Mouse (Mus musculus): ENCODE measurements around the gene Fam92b.

Fam92b gene

DNA sequence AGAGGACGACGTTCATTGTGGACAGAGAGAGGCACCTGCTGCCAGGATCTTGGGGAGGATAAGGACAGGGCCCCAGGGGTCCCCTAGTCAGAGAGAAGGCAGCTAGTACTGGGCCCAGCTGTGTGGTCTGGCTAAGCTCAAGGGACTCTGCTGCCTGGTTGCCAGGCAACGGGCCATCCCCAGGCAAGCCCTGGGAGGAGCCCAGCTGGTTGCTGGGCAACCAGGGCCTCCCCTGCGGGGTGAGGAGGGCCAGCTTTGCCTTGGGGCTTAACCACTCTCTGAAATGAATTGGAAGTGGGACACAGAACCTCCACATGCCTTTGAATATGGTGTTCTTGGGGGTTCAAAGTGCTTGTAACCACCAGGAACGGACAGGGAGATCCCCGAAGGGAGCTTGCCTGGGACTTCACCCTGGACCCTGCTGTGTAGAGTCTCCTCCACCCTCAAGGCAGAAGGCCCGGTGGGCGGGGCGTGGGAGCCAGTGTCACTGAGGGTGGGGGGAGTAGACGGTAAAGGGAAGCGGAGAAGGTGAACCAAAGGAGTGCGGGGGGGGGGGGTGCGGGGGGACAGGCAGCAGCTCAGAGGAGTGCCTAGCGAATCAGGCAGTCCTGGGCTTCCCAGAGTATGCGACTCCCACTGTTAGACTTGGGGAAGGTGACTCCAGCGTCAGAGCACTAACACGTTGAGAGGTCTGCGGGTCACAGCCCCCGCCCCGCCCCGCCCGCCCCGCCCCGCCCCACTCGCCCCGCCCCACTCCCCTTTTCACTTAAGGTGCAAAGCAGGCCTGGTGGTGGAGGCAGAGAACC lies at the start of gene Fam92b:
Fam92b (minus strand) TSS at position 149 of the 806 bp plus-strand sequence.
- DNase-seq (ENCODE audit: low read depth, low spot score), result peak; percentile 79

DNA sequence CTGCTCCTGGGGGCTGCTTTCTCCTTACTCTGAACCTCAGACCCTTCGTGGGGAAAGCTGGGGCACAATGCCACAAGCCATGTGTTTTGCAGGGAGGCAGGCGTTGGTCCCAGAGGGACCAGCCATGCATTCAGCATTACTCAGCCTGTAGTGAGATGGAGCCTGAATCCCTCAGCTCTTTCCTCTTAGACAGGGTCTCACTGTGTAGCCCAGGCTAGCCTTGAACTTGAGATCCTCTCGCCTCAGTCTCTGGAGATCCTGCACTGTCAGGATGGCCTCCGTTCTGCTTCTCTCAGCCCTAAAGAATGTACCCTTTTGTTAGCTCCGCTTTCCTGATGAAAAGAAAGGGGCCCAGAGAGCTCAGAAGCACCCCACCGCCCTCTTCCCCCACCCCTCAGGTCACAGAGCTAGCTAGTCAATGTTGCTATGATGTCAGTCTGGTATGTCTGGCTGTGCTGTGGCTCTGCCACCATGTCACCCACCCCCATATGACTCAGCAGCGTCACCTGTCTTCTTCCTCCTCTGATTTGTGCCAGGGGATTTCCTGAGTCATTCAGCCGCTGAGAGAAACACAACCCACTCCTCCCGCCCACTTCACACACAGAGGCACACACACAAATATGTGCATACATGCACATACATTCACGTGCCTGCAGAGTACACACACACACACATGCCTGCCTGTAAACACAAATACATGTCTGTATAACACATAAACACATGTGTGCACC lies 48.3 kb upstream of the Fam92b start:
- no peak for DNase-seq (ENCODE audit: low read depth, low spot score)

DNA sequence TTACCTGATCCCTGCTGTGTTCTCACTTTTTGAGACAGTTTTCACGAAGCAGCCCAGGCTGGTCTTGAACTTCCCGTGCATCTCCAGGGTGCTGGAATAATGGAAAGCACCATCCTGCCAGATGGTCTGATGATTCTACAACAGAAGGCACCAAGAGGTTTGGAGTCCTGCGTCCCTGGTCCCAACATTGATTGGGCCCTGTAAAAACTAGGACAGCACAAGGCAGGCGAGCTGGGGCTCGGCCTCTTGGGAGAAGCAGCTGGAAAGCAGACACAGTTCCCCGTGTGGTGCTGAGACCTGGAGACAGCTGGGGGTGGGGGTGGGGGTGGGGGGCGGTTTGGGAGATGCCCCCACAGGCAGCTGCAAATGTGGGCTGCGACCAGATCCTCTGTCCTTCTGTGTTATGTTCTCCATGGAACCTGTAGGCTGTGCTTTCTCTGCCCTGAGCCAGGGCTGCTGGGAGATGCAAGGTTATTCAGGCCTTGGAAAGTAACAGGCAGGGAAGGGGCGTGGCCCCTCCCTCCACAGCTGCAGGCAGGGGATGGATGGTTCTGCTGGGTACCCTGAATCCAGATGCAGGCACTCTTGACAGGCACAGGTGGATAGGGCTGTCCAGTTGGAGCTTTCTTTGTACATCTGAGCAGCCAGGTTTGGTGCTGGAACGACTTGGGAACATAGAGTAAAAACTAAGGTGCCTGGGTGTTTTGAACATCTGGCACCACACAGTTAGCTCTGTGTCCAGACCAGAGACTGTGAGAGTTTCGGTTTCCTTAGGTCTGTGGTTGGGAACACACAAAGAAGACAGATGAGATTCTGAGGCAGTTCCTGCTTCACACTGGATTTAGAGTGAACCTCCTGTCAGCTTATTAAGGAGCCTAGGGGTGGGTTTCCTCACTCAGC lies 47.5 kb upstream of the Fam92b start:
- no peak for DNase-seq (ENCODE audit: low read depth, low spot score)

DNA sequence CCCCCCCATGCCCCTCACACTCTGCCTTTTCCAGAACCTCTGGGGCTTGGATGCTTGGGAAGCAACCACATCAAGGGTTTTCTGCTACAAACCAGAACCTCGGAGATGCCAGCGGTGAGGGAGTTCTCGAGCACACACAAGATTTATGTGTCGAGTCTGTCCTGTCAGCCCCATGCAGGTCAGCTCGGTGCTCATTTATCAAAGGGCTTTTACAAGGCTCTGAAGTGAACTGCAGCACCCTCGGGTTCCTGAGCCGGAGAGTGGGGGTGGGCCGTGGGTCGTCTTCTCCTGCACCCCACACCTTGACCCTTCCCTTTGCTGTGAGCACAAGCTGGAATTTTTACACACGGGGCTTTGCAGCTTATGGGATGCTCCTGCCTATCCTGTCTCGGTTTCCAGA lies 45.3 kb upstream of the Fam92b start:
- DNase-seq (ENCODE audit: low read depth, low spot score), result no peak

DNA sequence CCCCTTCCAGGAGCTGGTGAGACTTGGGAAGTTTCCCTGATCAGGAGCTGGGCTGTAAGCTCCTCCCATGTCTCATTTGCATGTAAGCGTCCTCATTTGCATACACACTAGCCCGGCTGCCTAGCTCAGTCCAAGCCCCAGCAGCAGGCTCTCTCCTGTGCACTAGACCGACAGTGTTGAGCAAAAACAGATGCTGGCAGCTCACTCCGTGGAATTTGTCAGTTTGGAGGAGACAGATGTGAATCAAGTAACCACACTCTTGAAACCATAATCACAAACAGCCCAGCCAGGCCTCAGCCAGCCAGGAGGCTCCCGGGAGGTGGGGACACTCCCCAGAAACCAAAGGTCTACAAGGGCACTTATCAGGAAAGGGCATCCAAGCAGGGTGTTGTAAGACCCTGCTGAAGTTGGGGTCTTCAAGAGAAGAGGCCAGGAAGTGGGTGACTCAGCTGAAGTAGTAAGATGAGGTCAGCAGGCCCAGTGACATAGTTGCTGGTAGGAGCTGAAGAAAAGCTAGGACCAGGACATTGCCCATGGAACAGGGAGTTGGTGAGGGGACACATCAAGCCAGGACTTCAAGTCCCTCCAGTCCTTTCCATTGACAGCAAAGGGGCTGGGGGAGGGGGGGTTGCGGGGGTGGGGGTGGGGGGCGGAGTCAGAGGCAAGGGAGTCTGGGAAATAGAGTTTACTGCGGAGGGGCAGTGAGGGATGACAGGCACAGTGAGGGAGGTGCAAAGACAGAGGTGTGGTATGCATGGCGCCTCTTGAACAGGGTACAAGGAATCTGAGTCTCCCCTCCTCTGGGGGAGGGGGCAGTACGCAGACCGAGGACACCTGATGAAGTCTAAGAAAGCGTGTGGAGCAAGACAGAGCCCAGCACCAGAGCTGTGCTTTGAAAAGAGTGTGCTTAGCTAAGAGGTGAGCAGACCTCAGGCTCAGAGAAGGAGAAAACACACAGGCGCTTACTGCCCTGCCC lies 39.9 kb upstream of the Fam92b start:
- no peak for DNase-seq (ENCODE audit: low read depth, low spot score)

DNA sequence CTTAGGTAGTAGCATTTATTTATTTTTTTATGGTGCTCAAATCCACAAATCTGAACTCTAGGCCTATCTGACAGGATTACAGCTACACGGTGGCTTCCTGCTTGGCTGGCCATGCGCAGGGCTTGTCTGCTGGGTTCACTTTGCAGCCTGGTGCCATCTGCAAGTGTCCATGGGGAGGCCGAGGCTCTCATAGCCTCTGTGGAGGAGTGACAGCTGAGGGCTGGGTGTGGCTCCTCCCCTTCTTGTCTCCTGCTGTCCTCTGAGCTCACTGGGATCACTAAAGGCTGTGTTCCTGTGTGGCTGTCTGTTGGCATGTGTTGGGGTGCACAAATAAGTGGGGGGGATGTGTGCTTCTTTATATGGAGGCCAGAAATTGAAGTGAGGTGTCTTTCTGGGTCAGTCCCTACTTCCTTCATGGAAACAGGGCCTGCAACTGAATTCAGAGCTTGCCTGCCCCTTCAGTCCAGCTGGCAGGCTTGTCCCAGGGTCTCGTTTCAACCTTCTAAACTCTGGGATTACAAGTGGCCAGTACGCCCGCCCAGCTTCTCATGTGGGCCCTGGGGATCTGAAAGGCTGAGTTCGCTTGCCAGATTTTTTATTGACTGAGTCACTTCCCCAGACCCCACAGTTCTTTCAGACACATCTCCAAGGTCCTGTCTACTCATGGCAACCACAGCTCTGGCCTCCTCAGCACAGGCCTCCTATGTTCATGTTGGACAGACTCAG lies 38.3 kb upstream of the Fam92b start:
- DNase-seq (ENCODE audit: low read depth, low spot score), result no peak

DNA sequence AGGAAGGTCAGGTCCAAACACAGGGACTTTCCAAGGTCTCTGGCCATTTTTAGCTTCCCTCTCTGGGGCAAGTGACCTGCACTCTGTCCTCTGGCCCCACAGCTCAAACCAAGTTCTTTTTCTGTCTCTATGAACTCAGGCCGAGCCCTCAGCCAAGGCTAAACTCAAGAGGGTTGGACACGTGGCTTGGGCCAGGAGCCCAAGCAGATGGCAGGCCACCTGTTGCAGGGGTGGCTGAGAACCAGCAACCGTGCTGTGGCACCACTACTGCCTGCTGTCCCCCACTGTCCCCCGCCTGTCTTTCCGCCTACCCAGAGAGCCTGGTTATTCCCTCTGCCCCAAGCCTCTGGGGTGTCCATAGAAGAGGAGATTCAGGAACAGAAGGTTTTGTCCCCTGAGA lies 36.7 kb upstream of the Fam92b start:
- no peak for DNase-seq (ENCODE audit: low read depth, low spot score)

DNA sequence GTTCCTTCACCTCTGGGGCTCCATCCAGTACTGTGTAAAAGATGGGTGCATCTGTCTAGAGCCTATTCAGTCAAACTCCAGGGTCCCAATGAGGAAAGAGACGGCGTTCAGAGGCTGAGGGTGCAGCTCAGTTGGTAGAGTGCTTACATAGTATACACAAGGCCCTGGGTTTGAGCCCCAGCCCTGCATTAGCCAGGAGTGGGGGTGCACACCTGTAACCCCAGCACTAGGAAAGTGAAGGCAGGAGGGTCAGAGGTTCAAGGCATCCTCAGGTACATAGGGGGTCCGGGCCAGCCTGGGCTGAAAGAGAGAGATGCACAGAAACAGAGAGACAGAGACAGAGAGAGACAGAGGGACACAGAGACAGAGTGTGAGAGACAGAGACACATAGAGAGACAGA lies 36.0 kb upstream of the Fam92b start:
- no peak for DNase-seq (ENCODE audit: low read depth, low spot score)

DNA sequence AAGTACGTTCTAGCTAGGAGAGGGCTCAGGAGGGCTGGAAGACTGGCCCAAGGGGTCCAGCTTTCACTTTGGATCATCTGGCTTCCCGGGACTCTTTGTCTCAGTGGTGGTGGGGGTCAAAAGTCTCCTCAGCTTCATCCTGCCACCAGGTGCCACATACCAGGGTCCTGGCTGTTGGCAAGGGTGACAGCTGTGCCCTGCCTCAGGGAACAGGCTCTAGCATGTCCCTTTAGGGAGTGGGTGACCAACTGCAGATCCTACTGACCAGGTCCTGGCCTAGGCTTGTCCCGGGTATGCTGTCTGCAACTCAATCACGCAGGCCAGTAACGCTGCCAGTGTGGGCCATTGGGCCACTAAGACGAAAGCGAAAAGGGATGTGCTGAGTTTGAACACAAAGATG lies 35.3 kb upstream of the Fam92b start:
- no peak for DNase-seq (ENCODE audit: low read depth, low spot score)

DNA sequence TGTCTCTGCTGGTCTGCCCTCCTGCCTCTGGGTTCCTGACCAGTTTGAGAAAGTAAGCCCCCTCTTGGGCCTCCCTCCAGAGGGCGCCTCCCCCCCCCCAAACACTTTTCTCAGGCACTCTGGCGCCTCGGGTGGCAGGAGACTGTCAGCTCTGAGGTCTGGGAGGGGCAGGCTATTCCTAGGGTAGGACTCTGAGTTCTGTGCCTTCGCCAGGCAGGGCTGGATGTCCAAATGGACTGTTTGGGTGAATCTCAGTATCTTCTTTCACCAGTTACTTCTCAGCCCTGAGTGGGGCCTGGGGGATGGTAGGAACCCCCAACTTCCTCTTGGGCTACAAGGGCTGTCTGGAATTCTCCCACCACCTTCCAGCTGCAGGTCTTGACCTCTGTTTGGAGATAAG lies 34.1 kb upstream of the Fam92b start:
- DNase-seq (ENCODE audit: low read depth, low spot score), result no peak

DNA sequence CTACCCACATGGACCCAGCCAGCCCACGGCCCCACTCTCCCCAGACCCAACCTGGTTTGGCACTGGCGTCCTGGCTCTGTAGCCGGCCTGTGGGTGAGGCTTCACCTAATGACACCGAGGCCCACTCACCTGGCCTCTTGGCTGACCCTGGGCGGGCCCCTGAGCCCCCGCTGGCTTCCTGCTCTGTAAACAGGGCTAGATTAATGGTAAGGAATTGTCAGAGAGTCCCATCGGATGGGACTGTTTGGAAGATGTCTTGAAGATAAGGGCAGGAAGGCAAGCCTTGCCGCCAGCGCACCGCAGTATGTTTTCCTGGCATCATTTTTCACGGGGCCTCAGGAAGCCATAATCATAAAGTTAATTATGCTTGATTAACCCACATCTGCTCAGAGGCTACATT lies 30.8 kb upstream of the Fam92b start:
- DNase-seq (ENCODE audit: low read depth, low spot score), result no peak

DNA sequence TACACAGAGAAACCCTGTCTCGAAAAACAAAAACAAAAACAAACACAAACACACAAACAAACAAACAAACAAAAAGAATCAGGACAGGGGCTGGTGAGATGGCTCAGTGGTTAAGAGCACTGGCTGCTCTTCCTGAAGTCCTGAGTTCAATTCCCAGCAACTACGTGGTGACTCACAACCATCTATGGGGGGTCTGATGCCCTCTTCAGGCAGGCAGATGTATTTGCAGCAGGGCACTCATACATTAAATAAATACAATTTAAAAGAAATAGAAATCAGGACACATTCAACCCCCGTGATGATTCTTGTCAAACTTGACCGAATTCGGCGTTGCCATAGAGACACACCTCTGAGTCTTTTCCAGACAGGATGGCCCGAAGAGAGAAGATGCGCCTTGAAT lies 30.1 kb upstream of the Fam92b start:
- DNase-seq (ENCODE audit: low read depth, low spot score), result no peak

DNA sequence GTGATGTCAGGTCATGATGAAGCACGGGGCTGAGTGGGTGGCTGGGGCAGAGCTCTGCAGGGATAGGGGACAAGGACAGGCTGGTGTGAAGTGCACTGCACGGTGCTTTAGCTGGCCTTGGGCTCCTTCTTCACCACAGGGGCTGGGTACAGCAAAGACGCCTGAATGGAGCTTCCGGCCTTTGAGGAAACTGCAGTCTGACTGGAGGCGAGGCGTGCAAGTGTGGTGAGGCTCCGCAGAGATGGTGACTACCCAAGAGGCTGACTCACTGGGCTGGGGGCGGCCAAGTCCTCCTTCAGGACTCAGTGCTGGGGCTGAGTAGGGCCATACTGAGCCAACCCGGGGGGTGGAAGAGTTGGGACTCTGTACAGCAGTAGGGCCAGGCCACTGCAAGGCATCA lies 28.6 kb upstream of the Fam92b start:
- DNase-seq (ENCODE audit: low read depth, low spot score), result no peak

DNA sequence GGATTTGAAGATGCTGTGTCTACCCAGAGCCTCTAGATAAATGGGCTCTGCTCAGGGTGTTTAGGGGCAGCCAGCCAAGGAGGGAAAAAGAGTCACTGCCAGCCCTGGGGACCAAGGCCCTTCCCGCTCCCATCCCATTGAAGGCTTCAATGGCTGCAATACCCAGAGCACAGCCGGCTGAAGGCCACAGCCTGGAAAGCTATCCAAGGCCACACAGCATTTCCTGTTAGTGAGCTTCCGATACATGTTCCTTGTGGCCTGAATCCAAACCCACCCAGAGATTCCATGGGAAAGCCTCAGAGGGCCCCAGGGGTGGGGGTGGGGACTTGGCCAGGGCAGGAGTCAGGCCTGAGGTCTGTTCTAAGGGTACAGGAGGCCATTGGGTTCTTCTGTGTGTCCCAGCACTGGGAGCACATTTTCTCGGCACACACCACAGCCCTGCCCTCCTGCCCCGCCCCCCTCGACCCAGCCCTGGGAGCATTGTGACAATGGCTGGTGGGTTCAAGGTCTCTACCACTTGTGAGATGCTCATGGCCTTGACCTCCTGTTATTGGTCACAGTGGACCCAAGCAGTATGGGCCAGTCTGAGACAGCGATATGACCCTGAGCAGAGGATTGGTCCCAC lies 27.6 kb upstream of the Fam92b start:
- no peak for DNase-seq (ENCODE audit: low read depth, low spot score)

DNA sequence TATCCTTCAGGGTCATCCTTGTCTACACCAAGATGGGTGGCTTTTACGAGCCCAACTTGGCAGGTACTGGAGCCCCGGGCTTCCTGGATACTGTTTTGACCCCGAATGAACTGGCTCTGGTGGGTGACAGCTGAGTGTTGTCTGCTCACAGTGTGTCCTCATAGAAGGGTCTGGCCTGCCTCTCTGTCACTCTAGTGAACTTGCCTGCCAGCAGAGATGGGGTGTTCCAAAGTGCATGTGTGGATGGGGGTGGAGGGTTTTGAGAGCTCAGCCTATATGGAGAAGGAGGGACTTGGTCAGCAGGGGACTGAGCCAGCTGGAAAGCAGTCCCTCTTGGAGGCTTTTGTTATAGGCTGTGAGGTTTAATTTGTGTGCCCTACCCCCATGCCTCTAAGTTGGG lies 25.3 kb upstream of the Fam92b start:
- no peak for DNase-seq (ENCODE audit: low read depth, low spot score)

DNA sequence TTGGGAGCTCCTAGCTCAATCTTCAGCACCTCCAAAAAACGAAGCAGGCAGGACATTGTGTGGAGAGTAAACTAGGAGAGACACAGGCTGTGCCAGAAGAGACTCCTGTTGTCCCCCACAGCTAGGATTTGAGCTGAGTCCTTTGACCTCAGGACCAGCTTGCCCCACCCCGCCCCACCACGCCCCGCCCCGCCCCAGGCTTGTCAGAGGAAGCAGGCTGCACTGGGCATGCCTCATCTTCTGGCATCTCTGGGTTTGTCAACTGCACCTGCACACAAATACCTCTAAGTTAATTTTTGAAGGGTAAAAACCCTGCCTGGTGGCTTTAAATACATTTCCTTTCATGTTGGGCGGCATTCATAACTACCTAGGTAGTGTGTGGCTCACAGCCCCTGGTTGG lies 24.1 kb upstream of the Fam92b start:
- DNase-seq (ENCODE audit: low read depth, low spot score), result no peak

DNA sequence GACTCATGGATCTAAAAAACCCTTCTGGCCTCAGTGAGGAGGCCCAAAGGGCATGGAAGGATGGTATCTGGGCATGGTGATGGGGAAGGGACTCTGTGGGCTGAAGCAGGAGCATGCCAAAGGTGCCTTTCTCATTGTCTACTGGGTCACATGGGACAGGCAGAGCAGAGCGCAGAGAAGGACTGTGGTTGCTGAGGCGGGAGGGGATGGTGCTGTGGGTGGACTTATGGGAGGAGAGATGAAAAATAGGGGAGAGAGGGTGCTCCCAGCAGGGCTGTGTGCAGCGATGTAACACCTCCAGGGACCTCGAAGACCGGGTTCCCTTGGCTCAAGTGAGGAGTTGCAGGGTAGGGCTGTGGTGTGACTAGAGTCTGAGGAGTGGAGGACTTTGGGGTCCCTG lies 14.9 kb upstream of the Fam92b start:
- no peak for DNase-seq (ENCODE audit: low read depth, low spot score)

DNA sequence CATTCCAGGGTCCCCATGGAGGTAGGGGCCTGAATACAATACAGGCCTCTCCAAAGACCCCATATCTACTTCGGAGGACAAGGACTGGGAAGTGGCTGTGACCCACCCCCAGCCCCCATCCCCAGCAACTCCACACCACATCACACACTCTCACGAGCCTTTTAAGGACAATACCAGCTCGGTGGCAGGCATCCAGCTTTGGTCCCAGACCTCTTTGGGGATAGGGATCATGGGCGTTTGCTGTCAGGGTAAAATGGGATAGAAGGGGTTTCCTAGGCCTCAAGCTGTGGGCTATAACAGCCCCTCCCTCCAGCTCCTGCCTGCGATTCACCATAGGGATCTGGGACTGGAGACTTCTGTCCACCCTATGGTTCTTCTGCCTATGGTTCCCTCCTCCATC lies 14.4 kb upstream of the Fam92b start:
- no peak for DNase-seq (ENCODE audit: low read depth, low spot score)

DNA sequence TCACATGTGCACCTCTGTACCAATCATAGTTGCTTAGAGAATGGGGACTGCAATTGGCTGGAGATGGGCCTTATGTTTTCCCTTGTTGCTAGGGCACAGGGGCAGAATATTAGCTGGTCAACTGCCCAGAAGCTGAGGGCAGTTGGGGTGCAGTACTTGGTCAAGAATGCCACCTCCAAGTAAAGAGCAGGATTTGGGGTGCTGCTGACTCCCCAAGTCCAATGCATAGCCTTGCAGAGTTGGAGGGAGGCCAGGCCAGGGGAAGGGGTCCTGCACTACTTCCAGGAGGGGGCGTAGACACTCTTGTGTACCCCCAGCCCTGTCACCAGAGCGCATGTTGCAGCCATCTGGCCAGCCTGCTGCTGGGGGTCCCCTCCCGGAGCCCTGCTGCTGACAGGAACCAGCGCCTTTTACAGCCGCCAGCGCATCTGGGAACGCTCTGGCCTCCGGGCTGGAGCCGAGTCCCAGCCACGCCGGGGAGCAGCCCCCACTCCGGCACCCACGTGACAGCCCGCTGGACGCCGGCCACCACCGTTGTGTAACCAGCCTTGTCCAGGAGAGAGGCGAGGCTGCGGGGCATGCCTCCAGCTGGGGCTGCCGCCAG lies 13.6 kb upstream of the Fam92b start:
- no peak for DNase-seq (ENCODE audit: low read depth, low spot score)

All from WW6 (cell line).